29 mouse cellular contexts compared by ENCODE assay signal in genomic region chr6:30353661-30354060, GRCm38 (mm10). TPM values are rescaled to one million over a fixed set of nuclear protein-coding genes. Genes with fewer than 3 reads are reported as not detected.
DNase-seq lines count a peak whose midpoint lies in the region; ATAC-seq lines count a peak whose summit lies in the region.
"Had no signal": no experiment of that assay in that cellular context is flagged by ENCODE, and none has a peak within 500 bp of the region (broad histone marks: within the 10 kb centered on the region; RNA-seq: fewer than 3 reads in every experiment).

No protein-coding gene starts in this region.

- peak overlapping the region; percentile 13 for H3K4me3 ChIP-seq in megakaryocyte, embryonic 14.5 days (replicated peaks)
- no peak overlapping the region for H3K4me3 ChIP-seq in forebrain, embryonic 15.5 days
- H3K4me3 ChIP-seq: embryonic facial prominence, embryonic 15.5 days; forebrain, embryonic 12.5 days; hindbrain, embryonic 12.5 days; limb, embryonic 12.5 days; liver, embryonic 15.5 days; midbrain, embryonic 12.5 days had no signal

- H3K36me3 ChIP-seq in megakaryocyte, embryonic 14.5 days (replicated peaks; ENCODE audit: low read length): no peaks in the 10 kb centered on the region
- H3K36me3 ChIP-seq in forebrain, embryonic 15.5 days: no peaks in the 10 kb centered on the region
- H3K36me3 ChIP-seq: embryonic facial prominence, embryonic 15.5 days; forebrain, embryonic 12.5 days; G1E; hindbrain, embryonic 12.5 days; limb, embryonic 12.5 days; liver, embryonic 15.5 days; midbrain, embryonic 12.5 days had no signal

- no peak for ATAC-seq in megakaryocyte, adult 5-6 weeks (ENCODE audit: poor library complexity, severe bottlenecking)
- ATAC-seq in forebrain, embryonic 15.5 days (replicated peaks): no peak
- ATAC-seq: hindbrain, postnatal 0 days; intestine, embryonic 16.5 days had no signal

- H3K9ac ChIP-seq in forebrain, embryonic 15.5 days (replicated peaks): no peak overlapping the region
- H3K9ac ChIP-seq: embryonic facial prominence, embryonic 15.5 days; forebrain, embryonic 12.5 days; hindbrain, embryonic 12.5 days; limb, embryonic 12.5 days; liver, embryonic 15.5 days; lung, embryonic 14.5 days; midbrain, embryonic 12.5 days had no signal

- H3K27ac ChIP-seq in forebrain, embryonic 15.5 days (replicated peaks): no peak overlapping the region
- H3K27ac ChIP-seq: embryonic facial prominence, embryonic 15.5 days; forebrain, embryonic 12.5 days; hindbrain, embryonic 12.5 days; hindbrain, postnatal 0 days; limb, embryonic 12.5 days; liver, embryonic 15.5 days; midbrain, embryonic 12.5 days had no signal

- peaks cover 60% of the 10 kb centered on the region for H3K4me1 ChIP-seq in megakaryocyte, embryonic 14.5 days
- no peaks in the 10 kb centered on the region for H3K4me1 ChIP-seq in forebrain, embryonic 15.5 days
- H3K4me1 ChIP-seq: forebrain, embryonic 12.5 days; hindbrain, embryonic 12.5 days; limb, embryonic 12.5 days; midbrain, embryonic 12.5 days had no signal

- no peak overlapping the region for H3K4me2 ChIP-seq in forebrain, embryonic 15.5 days (replicated peaks)
- H3K4me2 ChIP-seq: embryonic facial prominence, embryonic 15.5 days; forebrain, embryonic 12.5 days; heart, embryonic 11.5 days; hindbrain, embryonic 12.5 days; limb, embryonic 12.5 days; liver, embryonic 15.5 days; lung, embryonic 14.5 days; midbrain, embryonic 12.5 days had no signal

- peaks cover 2% of the 10 kb centered on the region for H3K27me3 ChIP-seq in megakaryocyte, embryonic 14.5 days (replicated peaks)
- H3K27me3 ChIP-seq in forebrain, embryonic 15.5 days: no peaks in the 10 kb centered on the region
- H3K27me3 ChIP-seq: embryonic facial prominence, embryonic 15.5 days; forebrain, embryonic 12.5 days; hindbrain, embryonic 12.5 days; limb, embryonic 12.5 days; liver, embryonic 15.5 days; midbrain, embryonic 12.5 days had no signal

- peak; percentile 28 for DNase-seq in adrenal gland, adult 8-10 months
- peak; percentile 69 for DNase-seq in adrenal gland, postnatal 14 days
- peak; percentile 26 to 37 for DNase-seq in natural killer cell, adult 2 months (ENCODE audit: low spot score in 2 of 2)
- DNase-seq in cerebellum, postnatal 4 days (ENCODE audit: low spot score in 2 of 2): no peak
- DNase-seq: cerebellum, adult 11-12 months; cerebellum, postnatal 10 days; gastrocnemius, postnatal 25 days; heart, adult 11 months; heart, postnatal 36 days; kidney, adult 8-10 months; kidney, postnatal 10 days; layer of hippocampus, adult 9-11 months; lung, embryonic 14.5 days; lung, postnatal 14 days; right cerebral cortex, postnatal 4 days; thymus, postnatal 14 days had no signal

- WGBS in forebrain, embryonic 15.5 days: 69% methylated on average over 8 of the region's 8 CpGs

- no peaks in the 10 kb centered on the region for H3K9me3 ChIP-seq in megakaryocyte, embryonic 14.5 days
- H3K9me3 ChIP-seq in forebrain, embryonic 15.5 days: no peaks in the 10 kb centered on the region
- H3K9me3 ChIP-seq: embryonic facial prominence, embryonic 15.5 days; forebrain, embryonic 12.5 days; G1E; hindbrain, embryonic 12.5 days; limb, embryonic 12.5 days; liver, embryonic 15.5 days; midbrain, embryonic 12.5 days had no signal

RNA-seq across cellular contexts. Expression of gene Zc3hc1, which starts 37.2 kb away (rescaled TPM):
- polyA plus RNA-seq in megakaryocyte, embryonic 14.5 days (2012; ENCODE audit: insufficient read depth, low replicate concordance): 51.0 and 80.3 TPM in 2 replicates
- 17.3 and 18.3 TPM in 2 replicates for total RNA-seq in megakaryocyte, adult 5-6 weeks (2015)
- total RNA-seq in megakaryocyte, adult 5-6 weeks (2017): 21.5 and 24.8 TPM in 2 replicates
- 10 to 100 TPM; 22.0 to 23.9 (median 22.7) TPM for total RNA-seq in adrenal gland, adult 8-10 months (2022)
- 16.4 and 22.4 TPM in 2 replicates for total RNA-seq in adrenal gland, postnatal 14 days (2021)
- 71.3 and 74.2 TPM in 2 replicates for polyA plus RNA-seq in forebrain, embryonic 15.5 days (2015; fragmentation: Nextera tagmentation; extraction: Ambion mirVana)

RNA-seq across cellular contexts. Expression of gene Klhdc10, which starts 48.0 kb away (rescaled TPM):
- polyA plus RNA-seq in megakaryocyte, embryonic 14.5 days (2012; ENCODE audit: insufficient read depth, low replicate concordance): 6.6 and 8.2 TPM in 2 replicates
- 14.5 and 16.4 TPM in 2 replicates for total RNA-seq in megakaryocyte, adult 5-6 weeks (2015)
- 35.3 and 40.8 TPM in 2 replicates for total RNA-seq in megakaryocyte, adult 5-6 weeks (2017)
- 10 to 100 TPM; 76.8 to 85.9 (median 84.7) TPM for total RNA-seq in adrenal gland, adult 8-10 months (2022)
- 72.4 and 72.6 TPM in 2 replicates for total RNA-seq in adrenal gland, postnatal 14 days (2021)
- polyA plus RNA-seq in forebrain, embryonic 15.5 days (2015; fragmentation: Nextera tagmentation; extraction: Ambion mirVana): 33.0 and 35.1 TPM in 2 replicates

RNA-seq across cellular contexts. Expression of gene Ube2h, which starts 49.3 kb away (rescaled TPM):
- 20.5 and 26.8 TPM in 2 replicates for polyA plus RNA-seq in megakaryocyte, embryonic 14.5 days (2012; ENCODE audit: insufficient read depth, low replicate concordance)
- 16.8 and 18.5 TPM in 2 replicates for total RNA-seq in megakaryocyte, adult 5-6 weeks (2015)
- 21.1 and 31.3 TPM in 2 replicates for total RNA-seq in megakaryocyte, adult 5-6 weeks (2017)
- total RNA-seq in adrenal gland, adult 8-10 months (2022): 100 to 1,000 TPM in 3 of 4 experiments, 10 to 100 TPM in 1; 97.5 to 131 (median 112) TPM
- total RNA-seq in adrenal gland, postnatal 14 days (2021): 116 and 124 TPM in 2 replicates
- 65.7 and 68.5 TPM in 2 replicates for polyA plus RNA-seq in forebrain, embryonic 15.5 days (2015; fragmentation: Nextera tagmentation; extraction: Ambion mirVana)

Comparison
In these comparisons a context has a peak if more than half of its experiments do, and no peak if none do; other contexts are left out.
1. DNase-seq: peak in adrenal gland, adult 8-10 months (single experiment), adrenal gland, postnatal 14 days (single experiment) and natural killer cell, adult 2 months (2 of 2); none in cerebellum, postnatal 4 days (0 of 2).